Mouse (Mus musculus): ENCODE results near the gene Ugt1a9.
A peak's percentile ranks its signal among the peaks of the same experiment; 100 is the strongest.

Gene Ugt1a9

DNA sequence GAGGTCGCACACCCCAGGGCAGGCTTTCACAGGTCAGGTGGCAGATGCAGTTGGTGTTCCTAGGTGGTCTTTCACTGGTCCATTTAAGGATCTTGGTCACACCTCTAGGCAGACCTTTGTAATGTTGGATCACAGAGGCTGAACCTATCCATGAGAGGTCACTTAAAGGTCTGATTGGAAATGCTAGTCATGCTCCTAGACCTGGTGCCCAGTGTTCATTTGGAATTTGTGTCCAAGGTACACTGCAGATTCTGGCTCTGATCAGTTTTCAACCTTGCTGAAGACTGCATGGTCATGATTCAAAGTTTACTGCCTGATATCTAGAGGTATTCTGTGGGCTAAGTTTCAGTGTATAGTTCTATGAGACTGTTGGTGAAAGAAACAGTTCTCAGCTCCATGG lies 109.1 kb downstream of the Ugt1a9 start:
- DNase-seq (ENCODE audit: low read depth, low spot score), result no peak

DNA sequence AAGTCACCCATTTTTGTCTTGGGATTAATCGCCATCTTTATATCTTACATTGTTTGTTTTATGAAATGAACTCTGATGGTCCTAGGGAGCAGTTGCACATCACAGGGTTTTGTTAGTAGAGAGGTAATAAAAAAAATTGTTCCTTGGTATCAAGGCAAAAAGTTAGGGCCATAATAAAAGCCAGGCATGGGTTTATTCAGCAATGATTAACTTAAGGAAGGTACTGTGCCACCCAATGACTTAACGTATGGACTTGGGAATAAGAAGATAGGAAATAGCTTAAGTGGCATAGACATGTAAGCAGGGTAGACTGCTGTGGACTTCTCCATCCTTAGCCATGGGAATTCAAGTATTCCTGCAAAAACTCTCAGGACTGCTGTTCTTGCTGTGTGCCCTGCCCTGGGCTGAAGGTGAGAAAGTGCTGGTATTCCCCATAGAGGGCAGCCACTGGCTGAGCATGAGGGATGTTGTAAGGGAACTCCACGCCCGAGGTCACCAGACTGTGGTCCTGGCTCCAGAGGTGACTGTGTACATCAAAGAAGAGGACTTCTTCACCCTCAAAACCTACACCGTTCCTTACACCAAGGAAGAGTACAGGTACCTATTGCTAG lies 115.8 kb downstream of the Ugt1a9 start:
- no peak for DNase-seq (ENCODE audit: low read depth, low spot score)

DNA sequence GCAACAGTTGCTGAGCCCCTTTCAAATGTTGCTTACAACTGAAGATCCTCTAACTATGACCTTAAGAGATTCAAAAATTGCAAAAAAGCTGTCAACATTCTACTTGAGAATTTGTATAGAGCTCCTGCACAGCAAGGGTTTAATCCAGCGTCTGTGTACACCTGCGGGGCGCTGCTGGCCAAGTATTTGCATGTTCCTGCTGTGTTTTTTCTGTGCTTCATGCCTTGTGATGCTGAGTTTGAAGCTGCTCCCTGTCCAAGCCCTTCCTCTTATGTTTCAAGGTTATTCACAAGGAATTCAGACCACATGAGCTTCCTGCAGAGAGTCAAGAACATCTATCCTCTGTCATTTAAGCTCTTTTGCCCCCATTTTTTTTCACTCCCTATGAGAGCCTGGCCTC lies 121.5 kb downstream of the Ugt1a9 start:
- no peak for DNase-seq (ENCODE audit: low read depth, low spot score)

DNA sequence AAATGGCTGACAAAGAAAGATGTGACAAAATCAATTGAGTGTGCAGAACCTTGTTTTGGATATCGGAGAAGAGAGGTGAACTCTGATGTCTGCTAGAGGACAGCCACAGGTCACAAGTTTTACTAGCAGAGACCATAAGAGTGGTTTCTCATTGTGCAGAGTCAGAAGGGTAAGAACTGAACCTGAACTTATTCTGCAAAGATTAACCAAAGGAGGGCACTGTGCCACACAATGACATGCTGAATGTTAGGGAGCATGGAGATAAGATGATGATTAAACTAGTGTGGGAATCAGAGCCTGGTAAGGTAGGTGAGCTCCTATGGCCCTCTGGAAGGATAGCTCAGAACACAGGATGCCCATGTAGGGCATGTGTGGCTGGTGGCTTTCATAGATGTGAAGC lies 125.1 kb downstream of the Ugt1a9 start:
- no peak for DNase-seq (ENCODE audit: low read depth, low spot score)

DNA sequence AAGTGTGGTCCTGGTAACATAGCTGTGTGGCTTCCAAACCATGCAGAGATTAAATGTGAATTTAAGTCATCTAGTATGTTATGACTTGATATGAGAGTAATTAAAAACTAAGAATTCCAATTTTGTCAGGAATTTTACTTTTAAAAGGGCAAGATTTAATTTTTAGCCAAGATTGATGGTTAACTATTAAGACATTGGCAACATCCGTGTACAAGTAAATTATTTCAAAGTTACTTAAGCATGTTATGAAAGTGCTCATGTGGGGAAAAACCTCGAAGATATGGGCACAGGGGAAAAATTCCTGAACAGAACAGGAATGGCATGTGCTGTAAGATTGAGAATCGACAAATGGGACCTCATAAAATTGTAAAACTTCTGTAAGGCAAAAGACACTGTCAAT lies 126.8 kb downstream of the Ugt1a9 start:
- DNase-seq (ENCODE audit: low read depth, low spot score), result no peak

DNA sequence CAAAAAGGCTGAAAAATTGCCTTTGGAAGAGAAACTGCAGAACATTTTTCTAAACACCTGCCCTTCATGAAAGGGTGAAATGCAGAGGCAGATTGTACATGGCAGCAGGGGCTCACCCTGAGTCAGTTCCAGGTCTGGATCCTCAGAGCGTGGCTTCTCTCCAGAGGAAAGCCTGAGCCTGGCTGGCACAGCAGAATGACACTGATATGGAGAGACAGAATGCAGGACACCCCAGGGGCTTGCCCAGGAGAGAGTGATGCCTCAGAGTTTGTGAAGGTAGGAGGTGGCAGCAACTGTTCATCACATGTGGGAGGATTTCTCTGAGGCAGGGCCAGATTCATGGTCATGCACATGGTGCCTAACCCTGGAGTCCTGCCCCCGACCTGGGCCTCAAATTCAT lies 129.4 kb downstream of the Ugt1a9 start:
- DNase-seq (ENCODE audit: low read depth, low spot score), result no peak

DNA sequence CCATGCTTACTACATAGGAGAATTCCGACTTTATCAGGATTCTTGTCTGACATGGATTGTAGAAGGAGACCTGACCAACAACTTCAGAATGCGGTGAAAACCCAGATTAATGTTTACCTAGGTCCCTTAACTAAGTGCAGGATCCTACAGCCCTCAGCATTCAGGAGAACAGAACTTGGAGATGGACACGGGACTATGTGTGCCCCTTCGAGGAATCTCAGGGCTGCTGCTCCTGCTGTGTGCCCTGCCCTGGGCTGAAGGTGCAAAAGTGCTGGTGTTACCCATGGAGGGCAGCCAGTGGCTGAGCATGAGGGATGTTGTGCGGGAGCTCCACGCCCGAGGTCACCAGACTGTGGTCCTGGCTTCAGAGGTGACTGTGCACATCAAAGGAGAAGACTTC lies 129.9 kb downstream of the Ugt1a9 start, which contains the start of gene Ugt1a2:
Gene Ugt1a2 (plus strand): TSS at position 146 of the 400 bp plus-strand sequence.
- no peak for DNase-seq (ENCODE audit: low read depth, low spot score)

DNA sequence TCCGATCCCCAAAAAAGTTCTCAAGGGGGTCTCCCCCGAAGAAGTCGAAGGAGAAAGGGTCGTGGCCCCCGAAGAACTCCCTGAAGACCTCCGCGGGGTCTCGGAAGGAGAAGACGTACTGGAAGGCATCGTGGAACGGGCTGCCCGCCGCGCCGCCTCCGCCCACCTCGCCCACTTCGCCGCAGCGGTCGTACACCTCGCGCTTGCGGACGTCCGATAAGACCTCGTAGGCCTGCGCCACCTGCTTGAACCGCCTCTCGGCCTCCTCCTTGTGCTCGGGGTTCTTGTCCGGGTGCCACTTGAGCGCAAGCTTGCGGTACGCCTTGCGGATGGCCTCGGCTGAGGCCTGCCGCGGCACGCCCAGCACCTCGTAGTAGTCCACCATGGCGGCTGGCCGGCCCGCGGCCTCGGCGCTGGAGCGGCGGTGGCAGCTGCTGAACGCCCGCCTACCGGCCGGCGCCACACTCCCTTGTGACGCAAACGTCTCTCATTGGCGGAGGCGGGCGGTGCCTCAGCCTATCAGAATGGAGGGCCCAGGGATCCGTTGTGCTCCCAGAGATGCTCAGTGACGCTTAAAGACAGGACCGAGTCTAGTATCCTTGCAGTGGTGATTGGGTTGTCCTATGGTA lies 134.8 kb downstream of the Ugt1a9 start, which contains the start of gene Dnajb3:
Gene Dnajb3 (minus strand): TSS at position 489 of the 629 bp plus-strand sequence.
- peak; percentile 81 for DNase-seq (ENCODE audit: low read depth, low spot score)

DNA sequence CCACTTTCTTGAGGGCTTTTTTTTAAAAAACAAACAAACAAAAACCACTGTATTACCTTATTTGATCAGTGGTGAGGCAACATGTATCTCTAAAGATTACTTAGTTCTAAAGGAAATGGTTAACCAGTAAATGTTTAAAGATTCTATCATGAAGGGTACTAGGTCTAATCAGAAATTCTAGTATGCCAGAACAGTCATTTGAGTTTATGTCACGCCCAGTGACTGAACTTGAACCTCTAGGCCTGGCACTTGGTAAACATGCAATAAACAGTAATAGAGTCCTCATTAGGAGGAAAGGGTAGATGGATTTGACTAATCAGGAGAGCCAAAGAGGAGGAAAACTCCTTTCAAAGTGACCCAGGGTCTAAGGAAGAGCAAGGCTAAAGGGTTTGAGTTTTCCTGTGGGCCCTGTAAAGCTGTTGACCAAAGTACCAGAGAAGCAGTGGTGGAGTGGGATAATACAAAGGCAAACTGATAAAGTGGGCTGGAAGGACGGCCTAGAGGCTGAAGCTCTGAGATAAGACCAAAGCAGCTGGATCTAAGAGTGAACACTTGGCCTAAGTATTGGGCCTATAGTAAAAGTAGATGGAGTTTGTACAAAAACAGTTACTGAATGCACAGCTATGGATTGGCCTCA lies 136.4 kb downstream of the Ugt1a9 start:
- DNase-seq (ENCODE audit: low read depth, low spot score), result peak; percentile 74

DNA sequence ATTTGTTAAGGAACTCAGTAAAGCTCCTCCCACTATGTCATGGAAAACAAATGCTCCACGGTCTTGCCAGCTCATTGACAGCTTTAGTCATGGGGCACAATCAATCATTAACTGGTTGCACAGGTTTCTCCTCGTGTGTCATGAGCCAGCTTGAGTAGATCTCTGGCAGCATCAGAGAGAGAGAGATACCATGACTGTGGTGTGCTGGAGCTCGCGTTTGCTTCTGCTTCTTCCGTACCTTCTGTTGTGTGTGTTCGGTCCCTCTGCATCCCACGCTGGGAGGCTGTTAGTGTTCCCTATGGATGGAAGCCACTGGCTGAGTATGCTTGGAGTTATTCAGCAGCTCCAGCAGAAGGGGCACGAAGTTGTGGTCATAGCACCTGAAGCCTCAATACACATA lies 141.2 kb downstream of the Ugt1a9 start, which contains the start of gene Ugt1a1:
Gene Ugt1a1 (plus strand): TSS at position 148 of the 400 bp plus-strand sequence.
- no peak for DNase-seq (ENCODE audit: low read depth, low spot score)

DNA sequence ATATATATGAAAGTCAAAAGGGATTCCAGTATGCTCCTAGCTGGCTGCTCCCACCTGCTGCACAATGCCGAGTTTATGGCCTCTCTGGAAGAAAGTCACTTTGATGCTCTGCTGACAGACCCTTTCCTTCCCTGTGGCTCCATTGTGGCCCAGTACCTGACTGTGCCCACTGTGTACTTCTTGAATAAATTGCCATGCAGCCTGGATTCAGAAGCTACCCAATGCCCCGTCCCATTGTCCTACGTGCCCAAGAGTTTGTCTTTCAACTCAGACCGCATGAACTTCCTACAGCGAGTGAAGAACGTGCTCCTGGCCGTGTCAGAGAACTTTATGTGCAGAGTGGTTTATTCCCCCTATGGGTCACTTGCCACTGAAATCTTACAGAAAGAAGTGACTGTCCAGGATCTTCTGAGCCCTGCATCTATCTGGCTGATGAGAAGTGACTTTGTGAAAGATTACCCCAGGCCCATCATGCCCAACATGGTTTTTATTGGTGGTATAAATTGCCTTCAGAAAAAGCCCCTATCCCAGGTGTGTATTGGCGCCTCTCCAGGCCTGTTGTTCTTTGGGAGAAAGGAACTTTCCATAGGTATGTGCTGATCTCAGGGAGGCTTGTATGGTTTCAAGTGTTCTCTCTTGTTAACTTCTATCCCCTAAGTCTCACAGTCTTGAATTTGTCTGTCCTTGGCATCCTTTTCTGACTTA lies 141.9 kb downstream of the Ugt1a9 start:
- no peak for DNase-seq (ENCODE audit: low read depth, low spot score)

DNA sequence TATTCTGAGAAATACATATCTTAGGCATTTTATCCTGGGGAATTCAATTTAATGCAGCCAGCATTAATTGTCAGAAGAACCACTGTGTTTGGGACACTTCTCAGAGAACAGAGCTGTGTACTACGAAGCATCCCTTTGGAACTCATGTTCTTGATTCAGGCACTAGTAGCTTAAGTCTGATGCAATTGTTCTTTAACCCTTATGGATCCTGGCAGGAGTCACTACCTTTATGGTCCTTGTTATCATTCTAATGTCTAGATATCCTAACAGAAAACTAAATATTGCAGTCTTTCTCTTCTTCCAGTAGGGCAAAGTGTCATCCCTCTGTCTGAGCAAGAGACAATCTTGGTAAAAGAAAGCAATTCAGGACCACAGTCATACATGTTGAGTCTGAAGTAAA lies 142.5 kb downstream of the Ugt1a9 start:
- DNase-seq (ENCODE audit: low read depth, low spot score), result no peak

DNA sequence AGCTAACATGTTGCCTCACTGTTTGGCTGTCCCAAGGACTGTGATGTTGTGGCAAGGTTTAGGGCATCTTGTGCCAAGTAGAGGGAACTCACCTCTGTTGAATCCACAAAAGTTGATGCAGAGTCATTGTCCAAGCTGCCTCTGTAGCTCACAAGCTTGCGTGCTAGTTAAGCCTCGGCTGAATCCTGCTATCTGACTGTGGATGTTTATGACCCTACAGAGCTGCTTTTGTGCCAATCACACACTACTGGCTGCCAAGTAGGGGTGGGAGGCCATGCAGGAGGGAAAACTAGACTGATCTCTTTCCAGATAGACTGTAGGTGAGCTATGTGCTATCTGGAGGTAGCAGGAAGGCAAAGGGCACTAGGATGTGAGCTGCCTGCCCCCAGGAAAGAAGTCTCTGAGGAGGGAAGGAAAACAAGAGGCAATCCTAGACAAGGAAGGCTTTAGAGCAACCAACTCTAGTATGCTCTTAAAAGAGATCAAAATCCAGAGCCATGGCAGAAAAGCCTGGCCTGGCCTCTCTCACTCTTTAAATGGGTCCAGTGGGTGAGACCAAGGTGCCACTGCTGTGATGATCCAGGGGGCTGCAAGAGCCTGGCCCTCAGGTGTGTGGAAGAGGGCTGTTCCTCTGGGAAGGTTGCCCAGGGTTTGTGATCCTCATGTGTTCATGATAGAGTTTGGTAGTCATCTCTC lies 143.3 kb downstream of the Ugt1a9 start:
- DNase-seq (ENCODE audit: low read depth, low spot score), result no peak

DNA sequence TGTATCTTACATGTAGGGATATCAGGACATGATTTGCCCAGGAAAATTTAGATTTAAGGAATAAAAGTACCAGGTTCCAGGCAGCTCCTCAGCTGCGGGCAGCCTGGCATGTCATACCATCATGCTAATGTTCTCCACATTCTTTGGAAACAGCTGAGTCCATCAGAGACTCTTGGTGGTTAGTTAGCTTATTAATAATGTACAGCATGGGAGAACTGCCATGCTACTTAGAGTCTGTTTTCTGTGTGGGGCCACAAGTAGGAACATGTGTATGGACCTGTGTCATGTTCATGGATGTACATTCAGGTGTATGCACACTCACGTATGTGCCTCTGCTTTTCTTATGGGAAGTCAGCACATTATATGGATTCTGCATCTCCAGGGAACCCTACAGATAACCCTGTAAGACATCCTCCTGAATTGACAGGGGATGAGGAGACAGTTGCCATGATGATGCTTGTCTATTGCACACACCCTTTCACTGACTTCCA lies 143.9 kb downstream of the Ugt1a9 start:
- DNase-seq (ENCODE audit: low read depth, low spot score), result no peak

DNA sequence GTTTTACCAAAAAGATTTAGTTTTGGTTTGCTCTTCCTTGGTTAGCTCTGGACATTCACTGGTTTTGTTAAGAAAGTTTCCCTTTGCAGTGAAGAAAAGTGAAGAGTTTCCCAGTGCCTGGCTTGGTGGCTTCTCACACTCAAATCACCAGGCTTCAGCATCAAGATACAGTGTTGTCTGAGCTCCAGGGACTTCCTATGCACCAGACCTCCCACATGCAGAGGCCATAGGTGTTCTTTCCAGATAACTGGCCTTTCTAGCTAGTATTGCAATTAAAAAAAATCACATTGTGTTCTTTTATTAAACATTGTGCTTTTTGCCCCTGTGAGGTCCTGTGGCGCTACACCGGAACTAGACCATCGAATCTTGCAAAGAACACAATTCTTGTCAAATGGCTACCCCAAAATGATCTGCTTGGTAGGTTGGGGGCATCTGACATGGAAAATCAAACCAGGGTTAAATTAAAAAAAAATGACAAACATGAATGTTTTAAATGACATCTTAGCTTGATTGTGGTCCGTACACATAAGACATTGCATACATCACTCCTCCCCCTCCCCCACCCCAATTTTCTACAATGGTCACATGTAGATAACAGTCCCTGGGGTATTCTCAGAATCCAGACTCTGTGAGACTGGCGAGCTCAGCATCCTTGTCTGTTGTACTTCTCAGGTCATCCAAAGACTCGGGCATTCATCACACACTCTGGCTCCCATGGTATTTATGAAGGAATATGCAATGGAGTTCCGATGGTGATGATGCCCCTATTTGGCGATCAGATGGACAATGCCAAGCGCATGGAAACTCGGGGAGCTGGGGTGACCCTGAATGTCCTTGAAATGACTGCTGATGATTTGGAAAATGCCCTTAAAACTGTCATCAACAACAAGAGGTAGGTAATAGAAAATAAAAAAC lies 145.1 kb downstream of the Ugt1a9 start:
- DNase-seq (ENCODE audit: low read depth, low spot score), result no peak

DNA sequence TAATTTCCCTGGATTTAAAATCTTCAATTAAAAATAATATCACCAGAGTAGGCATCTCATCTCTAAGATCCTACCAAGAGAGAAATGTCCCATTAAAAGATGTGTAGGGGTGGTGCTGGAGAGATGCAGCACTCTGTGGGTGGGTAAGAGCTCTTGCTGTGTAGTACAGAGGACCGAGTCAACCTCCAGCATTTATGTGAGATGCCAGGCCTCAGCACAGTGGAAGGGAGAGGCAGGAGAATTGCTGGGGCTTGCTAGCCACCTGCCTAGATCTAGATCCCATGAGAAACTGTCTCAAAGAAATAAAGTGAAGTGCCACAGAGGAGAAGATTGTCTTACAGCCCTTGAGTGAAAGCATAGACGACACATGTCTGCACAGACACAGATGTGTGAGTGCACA lies 146.0 kb downstream of the Ugt1a9 start:
- no peak for DNase-seq (ENCODE audit: low read depth, low spot score)

DNA sequence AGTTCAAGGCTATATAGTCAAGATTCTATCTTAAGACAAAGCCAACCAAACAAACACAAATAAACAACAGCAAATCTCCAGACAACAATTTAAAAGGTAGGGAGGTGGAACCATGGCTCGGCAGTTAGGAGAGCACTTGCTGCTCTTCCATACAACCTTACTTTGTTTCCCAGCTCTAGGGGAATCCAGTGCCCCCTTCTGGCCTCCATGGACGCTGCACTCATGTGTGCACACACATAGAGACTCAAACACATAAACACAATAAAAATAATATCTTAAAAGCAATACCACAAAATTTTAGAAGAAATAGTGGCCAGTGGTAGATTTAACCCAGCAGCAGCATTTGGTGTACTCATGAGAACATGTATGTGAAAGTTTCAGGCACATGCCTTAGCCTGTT lies 146.5 kb downstream of the Ugt1a9 start:
- DNase-seq (ENCODE audit: low read depth, low spot score), result no peak

DNA sequence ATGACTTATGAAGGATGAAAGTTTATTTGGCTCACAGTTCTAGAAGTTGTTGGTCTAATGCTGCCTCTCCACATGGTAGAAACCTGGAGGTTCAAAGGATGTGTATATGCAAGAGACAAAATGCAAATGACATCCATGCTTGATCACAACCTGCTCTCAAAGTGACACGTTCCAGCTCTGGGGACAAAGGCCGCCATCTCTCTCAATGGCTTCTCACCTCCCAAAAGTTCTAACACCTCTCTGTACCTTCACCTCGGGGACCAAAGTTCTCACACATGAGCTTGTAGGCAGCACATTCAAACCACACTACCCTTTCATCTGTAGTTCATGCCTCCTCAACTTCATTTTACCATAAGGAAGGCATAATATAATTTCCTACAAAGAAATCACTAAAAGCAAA lies 147.0 kb downstream of the Ugt1a9 start:
- no peak for DNase-seq (ENCODE audit: low read depth, low spot score)

DNA sequence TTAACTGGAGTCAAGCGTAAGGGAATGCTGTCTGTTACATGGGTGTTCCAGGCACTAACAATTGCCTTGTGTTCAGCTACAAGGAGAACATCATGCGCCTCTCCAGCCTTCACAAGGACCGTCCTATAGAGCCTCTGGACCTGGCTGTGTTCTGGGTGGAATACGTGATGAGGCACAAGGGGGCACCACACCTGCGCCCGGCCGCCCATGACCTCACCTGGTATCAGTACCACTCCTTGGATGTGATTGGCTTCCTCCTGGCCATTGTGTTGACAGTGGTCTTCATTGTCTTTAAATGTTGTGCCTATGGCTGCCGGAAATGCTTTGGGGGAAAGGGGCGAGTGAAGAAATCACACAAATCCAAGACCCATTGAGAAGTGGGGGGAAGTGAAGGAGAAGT lies 147.5 kb downstream of the Ugt1a9 start:
- DNase-seq (ENCODE audit: low read depth, low spot score), result no peak

DNA sequence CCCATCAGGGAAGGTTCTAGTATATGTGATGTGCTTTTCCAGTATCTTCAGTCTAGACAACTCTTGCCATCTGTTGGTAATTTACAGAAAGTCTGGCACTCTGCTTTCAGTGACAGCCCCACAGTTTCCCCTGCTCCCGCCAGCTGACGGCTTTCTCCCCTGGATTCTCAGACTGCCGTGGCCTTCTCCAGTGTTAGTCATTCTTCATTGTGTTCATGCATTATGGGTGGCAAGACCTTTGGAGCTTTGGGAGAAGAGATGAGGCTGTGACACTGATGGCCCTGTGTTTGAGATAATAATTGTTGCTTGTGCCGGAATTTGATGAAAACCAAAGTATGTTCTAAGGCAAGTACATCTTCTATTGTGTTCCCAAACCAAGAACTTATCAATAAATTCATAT lies 148.0 kb downstream of the Ugt1a9 start:
- no peak for DNase-seq (ENCODE audit: low read depth, low spot score)

DNA sequence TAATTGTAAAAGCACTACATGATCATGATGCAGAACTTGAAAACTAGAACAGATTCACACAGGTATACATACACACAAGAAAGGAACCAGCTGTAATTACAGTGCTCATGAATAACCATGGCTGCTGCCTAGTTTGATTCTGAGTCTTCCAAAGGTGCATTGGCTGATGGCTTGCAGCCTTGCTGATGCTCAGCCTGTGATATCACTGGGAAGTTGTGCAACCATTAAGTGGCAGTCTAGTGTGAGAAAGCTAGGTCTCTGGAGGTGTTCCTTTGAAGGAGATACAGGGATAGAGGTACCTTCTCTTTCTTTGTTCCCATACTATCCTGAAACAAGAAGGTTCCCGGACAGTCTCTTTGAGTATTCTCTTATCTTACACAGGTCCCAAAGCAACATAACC lies 148.5 kb downstream of the Ugt1a9 start:
- DNase-seq (ENCODE audit: low read depth, low spot score), result no peak

All from c-Kit-negative CD71-positive TER-119-positive erythroid progenitor cells, embryonic 14.5 days (primary cell).